Mouse (Mus musculus) central nervous system, embryonic 18 days (tissue): ENCODE data around the gene Tmem30a. TPM values are rescaled to one million over a fixed set of nuclear protein-coding genes. Genes with fewer than 3 reads are reported as not detected.

ENCODE experiments used
- polyA plus RNA-seq: library from polyadenylated mRNA; depleted of rRNA; stranded (reverse); fragments of >200 nt; gene quantifications from 2 replicates; pipeline ENCODE4 v1.2.3, GENCODE M21; 2012; rRNA removed

Tmem30a gene
- polyA plus RNA-seq: 50.7 TPM in 2 replicates

DNA sequence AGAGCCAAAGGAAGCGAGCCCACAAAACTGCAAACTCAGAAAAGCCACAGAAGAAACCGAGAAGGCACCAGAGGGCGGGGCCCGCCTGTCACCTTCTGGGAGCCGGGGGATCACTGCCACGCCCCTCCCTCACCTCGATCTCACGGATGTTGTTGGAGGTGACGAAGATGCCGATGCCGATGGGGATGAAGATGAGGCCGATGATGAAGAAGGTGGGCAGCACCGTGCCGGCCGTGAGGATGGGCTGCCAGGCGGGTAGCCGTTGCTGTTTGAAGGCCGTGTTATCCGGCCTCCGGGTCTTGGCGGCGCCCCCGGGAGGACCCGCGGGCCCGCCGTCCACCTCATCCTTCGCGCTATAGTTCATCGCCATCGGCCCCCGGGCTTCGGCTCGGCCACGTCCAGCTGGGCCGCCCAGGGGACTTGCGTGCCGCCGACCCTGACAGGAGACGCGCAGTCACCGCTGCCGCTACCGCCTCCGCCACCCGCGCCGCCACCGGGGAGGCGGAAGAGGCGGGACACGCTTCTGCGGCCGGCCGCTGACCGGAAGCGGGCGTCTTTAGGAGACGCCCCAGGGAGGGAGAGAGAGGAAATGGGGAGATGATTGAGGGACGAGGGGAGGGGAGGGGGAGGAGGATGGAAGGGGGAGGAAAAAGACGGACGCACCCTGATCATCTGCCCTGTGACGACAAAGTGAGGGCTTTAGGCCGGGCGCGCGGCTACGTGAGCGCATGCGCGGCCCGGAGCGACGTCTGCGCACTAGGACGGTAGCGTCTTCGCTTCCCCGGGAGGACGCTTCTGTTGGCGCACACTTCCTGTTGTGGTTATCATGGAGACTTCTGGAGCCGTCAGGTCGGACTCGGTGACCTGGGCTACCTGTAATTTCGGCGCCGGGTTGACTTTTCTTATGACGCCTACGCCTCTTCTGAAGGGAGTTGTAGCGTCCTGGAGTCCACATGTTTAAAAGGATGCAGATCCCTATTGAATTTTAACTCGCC, at the start of gene Tmem30a:
Gene Tmem30a (minus strand): TSS at position 667 of the 995 bp plus-strand sequence.

GRCm38 (mm10) chr9:79759385-79760005, 33.8 kb downstream of the Tmem30a start, which contains the start of gene Cox7a2:
Gene Cox7a2, minus strand, starts transcription at chr9:79759878.

Other genes starting within 250 kb of the Tmem30a start
- gene Col12a1, start 74.7 kb downstream of the Tmem30a start, polyA plus RNA-seq: 13.5 and 41.3 TPM in 2 replicates
- gene Cox7a2, start 33.6 kb downstream of the Tmem30a start, polyA plus RNA-seq: 554 and 630 TPM in 2 replicates
- gene Filip1, start 219.3 kb upstream of the Tmem30a start, polyA plus RNA-seq: 2.8 and 3.4 TPM in 2 replicates